Mouse (Mus musculus) 416B (cell line): ENCODE measurements at regions not wholly inside any gene's neighbourhood (a gene's known extent, or its start where the extent isn't known, plus 50 kb on each side); places are given as distances from the start of the nearest gene placed in this dataset.
A peak's percentile ranks its signal among the peaks of the same experiment; 100 is the strongest.

Experiments used
- DNase-seq: peaks from one replicate; pipeline ENCODE4 v3.0.0; 2011; ENCODE audit warnings: low read depth

DNA sequence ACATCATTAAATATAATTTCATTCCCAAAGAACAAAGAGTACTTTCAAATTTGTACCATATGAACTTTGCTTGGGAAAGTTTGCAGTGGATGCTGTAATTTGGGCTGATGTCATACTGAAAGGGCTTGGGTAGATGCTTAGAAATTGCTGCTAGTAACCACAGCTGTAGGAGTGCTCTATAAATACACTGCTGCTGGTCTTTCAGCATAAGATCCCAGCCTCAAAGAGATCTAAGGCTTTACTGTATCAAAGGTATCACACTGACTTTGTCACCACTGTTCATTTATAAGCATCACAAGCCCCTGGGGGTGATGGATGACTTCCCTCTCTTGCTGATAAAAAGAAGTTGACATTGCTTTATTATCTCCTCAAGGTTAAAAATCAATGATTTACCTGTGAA is 497.2 kb downstream of the Pla2g4a start:
- DNase-seq: no peak

DNA sequence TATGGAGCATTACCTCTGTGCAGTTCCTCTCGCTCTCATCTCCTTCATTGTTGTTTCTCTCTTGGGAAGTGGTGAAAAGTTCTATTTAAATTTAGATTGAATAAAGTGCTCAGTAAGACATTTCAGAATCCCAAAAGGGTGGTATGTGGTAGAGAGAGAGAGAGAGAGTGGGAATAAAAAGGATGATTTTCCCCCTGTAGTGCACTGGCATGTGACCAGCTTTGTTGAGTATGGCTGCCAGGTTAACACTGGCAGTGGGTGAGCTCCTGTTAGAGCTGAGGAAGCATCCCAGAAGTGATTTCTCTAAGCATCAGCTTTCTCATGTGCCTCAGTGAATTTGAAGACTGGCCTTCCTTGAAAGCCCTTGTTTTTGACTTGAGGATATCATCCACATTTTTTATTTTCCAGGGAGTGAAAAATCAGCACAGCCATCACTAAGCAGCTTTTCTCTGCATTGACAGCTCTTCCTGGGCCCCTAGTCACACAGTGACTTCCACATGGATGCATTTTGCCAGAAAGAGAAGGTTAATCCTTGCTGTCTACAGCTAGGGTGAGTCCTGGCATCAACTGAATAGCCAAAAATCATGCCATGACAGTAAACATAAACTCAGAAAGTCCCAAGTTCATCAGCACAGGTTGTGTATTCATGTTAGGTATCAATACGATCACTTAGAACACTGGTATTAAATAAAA is 511.1 kb downstream of the Pla2g4a start:
- DNase-seq: no peak

DNA sequence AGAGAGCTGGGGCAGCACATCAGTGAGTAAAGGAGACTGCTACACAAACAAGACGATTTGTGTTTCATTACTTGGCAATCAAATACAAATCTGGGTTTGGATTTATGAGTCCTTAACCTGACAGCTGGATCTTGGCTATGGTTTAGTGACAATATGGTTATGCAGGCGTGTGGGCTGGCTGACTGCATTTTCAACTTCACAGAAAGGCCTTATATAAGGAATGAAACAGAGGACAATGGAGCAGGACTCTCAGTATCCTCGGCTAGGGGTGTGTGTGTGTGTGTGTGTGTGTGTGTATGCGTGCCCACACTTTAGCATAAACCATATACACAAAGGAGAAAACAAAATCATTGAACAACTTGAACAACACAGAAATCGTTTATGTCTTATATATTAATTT is 512.6 kb downstream of the Pla2g4a start:
- DNase-seq: no peak

DNA sequence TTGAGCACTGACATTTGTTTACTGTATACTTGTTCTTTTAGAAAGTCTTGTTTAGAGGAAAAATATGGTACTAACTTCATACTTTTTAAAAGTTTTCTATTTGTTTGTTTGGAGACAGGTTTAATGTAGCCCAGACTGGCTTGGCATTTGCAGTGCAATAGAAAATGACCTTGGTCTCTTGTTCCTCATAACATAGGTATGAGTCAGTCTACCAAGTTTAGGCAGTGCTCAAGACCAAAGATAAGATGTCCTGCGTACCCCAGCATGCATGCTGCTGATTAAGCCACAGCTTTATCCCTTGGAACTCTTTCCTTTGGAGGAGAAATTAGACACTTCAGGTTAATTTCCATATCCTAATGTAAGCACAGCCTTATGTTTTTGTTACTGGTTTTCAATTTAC is 550.1 kb downstream of the Pla2g4a start:
- peak; percentile 57 for DNase-seq

DNA sequence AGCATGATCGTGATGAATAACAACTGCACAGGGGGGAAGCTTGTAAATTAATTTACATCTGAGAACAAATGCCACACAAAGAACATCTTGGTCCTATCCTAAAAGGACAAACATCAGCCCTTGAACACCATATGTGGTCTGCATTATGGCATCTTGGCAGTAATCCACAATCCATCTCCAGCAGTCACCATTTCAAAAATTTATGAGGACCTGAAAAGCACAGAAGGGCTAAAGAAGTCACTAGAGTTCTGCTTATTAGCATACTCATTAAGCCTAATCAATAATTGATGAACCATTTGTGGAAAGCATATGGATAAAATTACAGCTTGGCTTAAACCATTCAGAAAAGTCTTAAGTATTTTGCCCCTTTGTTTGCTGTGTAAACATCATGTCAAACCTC is 555.7 kb downstream of the Pla2g4a start:
- no peak for DNase-seq

DNA sequence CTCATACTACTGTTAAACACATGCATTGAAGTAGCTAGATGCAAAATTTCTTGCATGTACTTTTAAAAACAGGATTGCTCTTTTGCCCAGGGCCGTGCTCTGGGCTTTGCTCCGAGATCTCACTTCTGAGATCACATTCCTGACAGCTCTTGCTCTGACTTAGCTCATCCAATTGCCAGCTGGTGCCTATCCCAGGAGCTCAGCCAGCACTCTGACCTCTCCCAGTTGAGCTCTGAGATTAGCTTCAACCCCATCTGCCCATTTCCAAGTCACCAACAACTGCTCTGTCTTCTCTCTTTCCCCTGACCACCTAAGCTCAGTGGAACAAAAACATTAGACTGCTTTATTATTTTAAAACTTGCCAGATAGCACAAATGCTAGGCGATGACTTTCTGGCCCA is 572.4 kb downstream of the Pla2g4a start:
- DNase-seq: no peak

DNA sequence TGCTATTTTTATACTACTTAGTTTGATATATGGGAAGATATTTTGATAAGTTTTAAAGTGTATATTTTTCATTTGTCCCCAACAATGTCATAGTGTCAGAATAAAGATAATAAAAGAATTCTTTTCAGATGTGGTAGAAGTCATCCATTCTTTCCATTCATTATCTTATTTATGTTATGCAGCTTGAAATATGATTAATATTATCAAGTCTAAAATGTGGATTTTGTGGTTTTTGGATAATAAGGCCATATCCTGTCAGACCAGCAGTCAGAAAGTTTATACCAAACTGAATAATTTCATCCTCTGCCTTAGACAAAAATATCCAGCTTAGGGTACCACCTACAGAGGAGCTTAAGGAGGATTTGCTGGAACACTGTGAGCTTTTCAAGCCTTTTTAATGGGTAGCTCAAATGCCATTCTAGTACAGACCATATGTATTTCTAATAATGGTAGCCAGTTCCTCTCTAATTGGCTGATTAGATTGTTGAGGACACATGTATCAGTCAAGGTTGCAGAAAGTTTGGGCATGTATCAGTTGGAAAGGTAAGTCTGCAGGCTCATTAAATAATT is 609.7 kb downstream of the Pla2g4a start:
- DNase-seq: peak; percentile 9

DNA sequence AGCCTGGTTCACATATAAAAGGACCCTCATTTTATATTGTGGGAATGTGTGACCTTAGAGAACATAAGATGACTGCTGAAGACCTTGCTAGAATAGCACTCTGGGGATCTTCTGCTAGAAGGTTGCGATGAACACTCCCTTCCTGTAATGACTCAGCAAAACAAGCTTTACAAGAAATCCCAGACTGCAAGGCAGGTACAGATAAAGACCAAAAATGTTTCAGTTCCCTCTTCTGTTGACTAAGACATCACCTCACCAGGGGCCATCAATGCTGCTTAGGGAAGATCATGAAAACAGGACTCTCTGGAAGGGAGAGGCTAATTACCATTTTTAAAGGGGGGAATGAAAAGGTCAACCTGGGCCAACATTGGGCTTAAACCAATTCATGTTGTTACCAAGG is 613.7 kb downstream of the Pla2g4a start:
- DNase-seq: peak; percentile 35

DNA sequence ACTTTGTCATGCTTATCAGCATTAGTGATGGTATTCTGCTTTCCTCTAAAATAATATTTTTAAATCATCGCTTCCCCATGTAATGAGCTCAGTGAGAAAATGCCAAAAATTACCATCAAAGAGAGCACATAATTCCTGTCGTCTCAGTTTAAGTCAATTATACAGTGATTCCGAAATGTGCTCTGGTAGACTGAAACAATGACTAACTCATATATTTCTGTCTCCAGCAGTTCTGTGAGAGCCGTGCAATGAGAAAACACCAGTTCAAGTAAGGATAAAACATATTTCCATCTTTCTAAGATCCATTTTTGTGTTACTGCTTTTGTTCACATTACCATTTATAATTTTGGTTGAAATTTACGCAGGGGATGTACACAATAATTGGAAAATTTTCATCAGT is 622.9 kb downstream of the Pla2g4a start:
- no peak for DNase-seq

DNA sequence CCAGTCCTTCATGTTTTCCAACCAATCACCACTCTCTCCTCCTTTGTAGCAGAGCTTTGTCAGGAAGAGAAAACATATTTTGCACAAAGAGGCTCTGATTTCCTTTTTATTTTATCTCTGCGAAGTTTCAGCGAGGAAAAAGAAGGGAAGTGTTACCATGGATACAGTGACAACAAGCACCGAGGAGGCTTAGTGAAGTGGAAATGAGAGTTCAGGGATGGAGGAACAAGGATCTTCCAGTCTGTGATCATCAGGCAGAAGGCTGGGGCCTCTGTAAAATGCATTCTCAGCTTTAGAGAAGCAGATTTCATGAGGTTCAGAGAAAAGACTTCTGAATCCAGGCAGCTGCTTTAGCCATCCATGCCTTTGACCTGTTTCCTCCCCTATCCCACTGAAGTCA is 628.9 kb downstream of the Pla2g4a start:
- no peak for DNase-seq

DNA sequence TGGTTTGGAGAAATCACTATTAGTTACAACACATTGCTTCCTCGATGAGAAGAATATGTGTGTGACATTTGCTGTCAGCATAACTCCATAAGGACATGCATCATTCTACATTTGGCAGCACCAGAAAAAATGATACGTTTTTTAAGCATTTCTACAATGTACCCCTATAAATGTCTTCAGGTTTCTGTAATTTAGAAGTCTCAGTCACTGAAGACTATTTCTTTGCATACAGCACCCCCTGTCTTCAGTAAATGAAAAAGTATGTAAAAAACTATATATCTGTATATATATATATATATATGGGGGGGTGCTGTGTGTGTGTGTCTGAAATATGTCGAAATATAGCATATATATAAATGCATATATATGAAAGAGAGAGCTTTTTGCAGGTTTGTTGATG is 633.9 kb downstream of the Pla2g4a start:
- DNase-seq: peak; percentile 65

DNA sequence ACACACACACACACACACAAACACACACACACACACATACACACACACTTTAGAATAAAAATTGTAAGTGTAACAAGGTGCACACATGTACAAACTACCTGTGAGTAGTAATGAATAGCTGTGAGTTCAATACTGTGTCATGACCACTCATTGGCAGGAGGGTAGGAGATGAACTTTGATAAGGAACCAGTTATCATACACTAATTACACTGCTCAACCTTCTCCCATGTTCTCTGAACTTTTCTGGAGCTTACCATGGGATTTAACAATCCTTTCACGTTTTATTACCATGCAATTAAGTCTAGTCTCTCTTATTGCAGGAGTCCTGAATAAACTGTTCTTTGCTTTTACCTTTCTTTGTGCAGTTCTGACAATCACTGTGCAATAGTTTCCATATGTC is 638.0 kb downstream of the Pla2g4a start:
- no peak for DNase-seq

DNA sequence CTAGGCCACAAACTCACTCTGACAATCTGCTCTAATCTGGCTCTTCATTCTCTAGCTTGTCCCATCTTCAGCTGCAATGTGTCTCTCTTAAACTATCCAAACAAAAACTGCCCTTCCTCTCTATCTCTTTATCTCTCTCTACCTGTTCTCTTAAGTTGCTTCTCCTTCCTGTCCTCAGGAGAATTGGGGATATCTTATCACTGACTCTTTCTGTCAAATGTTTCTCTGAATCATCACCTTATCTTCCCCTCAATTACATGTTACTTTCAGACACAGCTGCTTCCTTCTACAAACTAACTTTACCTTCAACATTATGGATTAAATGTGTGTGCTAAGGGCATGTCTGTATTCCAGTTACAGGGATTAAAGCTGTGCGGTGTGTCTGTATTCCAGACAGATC is 671.4 kb downstream of the Pla2g4a start:
- DNase-seq: no peak

DNA sequence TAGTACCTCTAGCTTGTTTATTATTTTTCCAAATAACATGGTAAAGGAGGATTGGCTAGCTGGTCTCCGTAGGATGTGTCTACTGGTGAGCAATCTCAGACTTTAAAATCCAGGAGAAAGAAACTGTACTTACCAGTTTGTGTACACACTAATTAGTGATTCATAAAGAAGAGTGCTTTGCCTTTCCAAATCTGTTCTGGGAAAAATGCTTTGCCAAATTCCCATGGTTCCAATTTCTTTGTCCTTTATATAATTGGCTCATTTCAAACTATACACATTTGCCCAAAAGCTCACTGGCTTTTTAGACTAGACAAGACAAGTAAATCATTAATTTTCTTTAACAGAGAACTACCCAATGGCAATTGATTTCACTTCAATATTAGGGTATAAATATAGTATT is 686.2 kb downstream of the Pla2g4a start:
- DNase-seq: no peak

DNA sequence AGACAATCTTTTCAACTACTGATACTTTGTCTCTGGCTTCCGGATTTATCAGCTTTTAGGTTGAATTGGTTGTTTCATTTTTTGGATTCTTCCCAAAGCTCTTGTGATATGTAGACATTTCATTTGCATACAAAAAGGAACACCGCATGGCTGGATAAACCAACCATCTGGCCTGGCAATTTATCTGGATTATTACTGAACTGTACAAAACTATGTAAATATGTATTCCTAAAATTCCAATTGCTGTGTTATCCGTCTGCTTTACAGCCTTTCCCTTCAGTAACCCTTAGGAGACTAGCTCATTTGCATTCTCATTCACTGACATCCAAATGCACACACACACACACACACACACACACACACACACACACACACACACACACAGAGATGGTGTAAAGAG is 704.2 kb downstream of the Pla2g4a start:
- no peak for DNase-seq

DNA sequence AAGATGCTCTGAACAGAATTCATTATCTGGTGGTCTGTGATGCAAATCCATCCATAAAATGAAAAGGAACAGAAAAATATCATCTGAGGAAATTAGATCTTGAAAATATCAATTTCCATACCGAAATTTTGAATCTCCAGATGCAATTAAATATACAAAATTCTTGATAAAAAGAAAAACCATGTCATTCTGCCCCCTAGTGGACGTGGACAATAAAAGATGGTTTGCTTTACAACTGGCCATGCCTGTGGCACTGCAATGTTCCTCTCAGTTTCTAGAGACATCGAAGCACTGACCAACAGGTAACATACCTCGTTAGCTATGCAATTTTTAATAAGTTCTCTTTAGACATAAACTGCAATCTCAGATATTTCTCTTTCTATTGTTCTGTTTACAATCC is 706.9 kb downstream of the Pla2g4a start:
- DNase-seq: peak; percentile 71

DNA sequence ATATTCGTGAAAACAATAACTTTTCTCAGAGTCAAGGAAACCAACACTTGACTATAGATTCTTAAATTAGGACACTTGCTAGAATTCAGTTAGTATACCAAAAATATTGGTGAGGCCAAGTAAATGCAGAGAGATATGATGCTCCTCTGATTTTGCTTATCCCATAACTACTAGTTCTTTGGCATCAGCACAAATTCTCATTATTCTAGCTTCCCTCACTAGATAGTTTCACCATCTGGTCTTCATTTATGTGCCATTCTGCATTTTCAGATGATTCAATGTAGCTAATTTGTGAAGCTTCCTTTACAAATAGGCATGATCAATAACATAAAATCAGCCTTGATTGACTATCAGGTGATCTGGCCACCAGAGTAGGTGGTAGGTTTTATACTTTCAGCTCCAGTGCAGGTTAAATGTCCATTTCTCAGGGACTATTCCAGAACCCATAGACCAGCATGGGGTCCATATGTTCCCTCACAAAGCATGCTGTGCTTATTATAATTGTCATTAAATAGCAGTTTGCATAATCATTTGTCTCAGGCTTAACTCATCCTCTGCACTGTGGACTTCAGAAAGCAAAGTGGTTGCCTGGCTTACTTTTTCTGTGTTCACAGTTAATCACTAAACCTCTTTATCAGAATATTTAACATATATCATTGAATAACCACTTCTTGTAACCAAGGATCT is 722.6 kb downstream of the Pla2g4a start:
- no peak for DNase-seq

DNA sequence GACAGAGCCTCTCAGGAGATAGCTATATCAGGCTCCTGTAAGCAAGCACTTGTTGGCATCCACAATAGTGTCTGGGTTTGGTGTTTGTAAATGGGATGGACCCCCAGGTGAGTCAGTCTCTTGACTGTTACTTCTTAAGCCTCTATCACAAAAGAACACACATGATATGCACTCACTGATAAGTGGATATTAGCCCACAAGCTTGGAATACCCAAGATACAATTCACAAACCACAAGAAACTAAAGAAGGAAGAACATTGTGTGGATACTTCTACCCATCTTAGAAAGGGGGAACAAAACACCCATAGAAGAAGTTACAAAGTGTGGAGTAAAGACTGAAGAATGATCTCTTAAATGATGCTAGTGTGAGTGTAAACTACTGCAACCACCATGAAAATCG is 733.9 kb downstream of the Pla2g4a start:
- DNase-seq: peak; percentile 1

DNA sequence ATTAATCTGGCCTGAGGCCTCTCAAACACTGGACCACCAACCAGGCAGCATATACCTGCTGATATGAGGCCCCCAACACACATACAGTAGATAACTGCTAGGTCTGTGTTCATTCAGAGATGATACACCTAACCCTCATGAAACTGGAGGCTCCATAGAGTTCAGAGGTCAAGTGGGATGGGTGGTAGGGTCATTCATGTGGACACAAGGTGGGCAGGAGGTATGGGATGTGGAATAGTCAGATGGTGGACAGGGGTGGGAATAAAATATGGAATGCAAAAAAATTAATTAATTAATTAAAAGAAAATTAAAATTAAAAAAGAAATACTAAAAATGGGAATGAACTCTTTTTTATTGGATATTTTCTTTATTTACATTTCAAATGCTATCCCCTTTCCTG is 734.7 kb downstream of the Pla2g4a start:
- DNase-seq: no peak

DNA sequence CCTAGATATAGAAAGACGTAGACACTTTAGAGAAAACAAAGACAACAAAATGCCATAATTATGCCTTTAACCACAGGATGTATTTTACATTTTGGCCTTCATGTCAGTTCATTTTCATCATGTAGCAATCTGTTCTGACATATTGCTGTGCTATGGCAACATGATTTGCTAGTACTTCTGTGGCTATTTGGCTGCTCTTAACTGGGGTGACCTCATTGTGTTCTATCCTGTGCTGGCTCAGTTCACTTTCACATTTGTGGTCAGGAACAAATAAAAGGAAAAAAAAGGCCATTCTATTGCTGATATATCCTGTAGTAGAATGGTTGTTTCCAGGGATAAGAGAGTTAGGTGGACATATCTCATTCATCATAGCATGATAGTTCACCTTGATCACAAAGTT is 758.5 kb downstream of the Pla2g4a start:
- peak; percentile 51 for DNase-seq

DNA sequence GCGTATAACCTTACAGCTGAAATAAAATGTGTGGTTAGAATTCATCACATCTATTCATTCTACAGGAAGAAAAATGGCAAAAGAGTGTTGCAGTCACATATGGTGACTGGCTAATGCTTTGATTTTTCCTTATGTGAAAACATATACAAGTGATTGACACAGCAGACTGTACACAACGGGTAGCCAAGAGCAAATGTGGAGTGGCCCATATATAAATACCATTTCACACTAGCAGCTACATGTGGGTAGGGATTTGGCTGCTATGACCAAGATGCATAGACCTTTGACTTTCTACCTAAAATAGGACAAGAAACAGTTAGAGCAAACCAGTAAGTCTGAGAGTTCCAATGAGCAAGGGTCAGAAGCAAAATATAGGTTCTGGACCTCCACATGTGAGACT is 761.8 kb downstream of the Pla2g4a start:
- DNase-seq: no peak

DNA sequence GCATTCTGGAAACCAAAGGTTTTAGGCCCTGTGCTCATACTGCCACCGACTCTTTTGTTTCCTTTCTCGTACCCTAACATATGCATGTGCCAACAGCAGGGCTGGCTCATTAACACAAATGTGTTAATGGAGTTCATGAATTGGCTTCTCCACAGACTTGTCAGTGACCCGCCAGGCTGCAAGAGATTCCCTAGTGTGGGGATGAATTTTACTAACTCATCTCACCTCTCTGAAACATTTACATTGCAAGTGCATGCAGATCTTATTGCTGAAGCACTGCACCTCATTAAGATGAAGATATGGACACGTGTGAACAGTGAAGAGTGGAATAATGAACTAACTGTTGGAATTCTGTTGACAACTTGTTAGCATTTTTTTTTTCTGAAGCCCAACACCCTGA is 762.2 kb downstream of the Pla2g4a start:
- DNase-seq: no peak
